Mouse (Mus musculus) ES-E14 (cell line): ENCODE data around the gene Gna15. TPM values are rescaled to one million over a fixed set of nuclear protein-coding genes. Genes with fewer than 3 reads are reported as not detected.
A peak's percentile ranks its signal among the peaks of the same experiment; 100 is the strongest.

Experiments
- DNase-seq: peaks from one replicate; pipeline ENCODE4 v3.0.0-alpha.2; 2013; ENCODE audit warnings: low read depth, low spot score
- H3K27ac ChIP-seq: 2 replicates; pipeline ENCODE4 v1.5.1; 2012; ENCODE audit warnings: low read depth, mild to moderate bottlenecking, low read length, moderate library complexity, mixed read lengths; ENCODE audit not compliant: poor library complexity, insufficient read depth, severe bottlenecking
- H3K36me3 ChIP-seq: 2 replicates; pipeline ENCODE4 v1.6.1; 2012; ENCODE audit warnings: mild to moderate bottlenecking, low read length, moderate library complexity, mixed read lengths; ENCODE audit not compliant: control insufficient read depth, poor library complexity, insufficient read depth, severe bottlenecking
- H3K4me1 ChIP-seq, 2 experiments: fragments of 150-350 bp in 1 of 2; sonication (generic) in 1 of 2; 2 replicates each; pipeline ENCODE4 v1.6.1; 2012; ENCODE audit warnings: low read length in 2 of 2, mild to moderate bottlenecking in 1 of 2, mixed read lengths in 1 of 2; ENCODE audit not compliant: control insufficient read depth in 2 of 2, insufficient read depth in 2 of 2, poor library complexity in 1 of 2
- H3K4me3 ChIP-seq, 2 experiments: fragments of 150-350 bp in 1 of 2; sonication (generic) in 1 of 2; 2 replicates each; pipeline ENCODE4 v1.5.1; 2012; ENCODE audit warnings: low read length in 2 of 2, low read depth in 1 of 2, mild to moderate bottlenecking in 1 of 2, mixed read lengths in 1 of 2; ENCODE audit not compliant: insufficient read depth in 1 of 2, poor library complexity in 1 of 2, severe bottlenecking in 1 of 2
- H3K9ac ChIP-seq: 2 replicates; pipeline ENCODE4 v1.6.1; 2012; ENCODE audit warnings: low read depth, mild to moderate bottlenecking, low read length, mixed read lengths; ENCODE audit not compliant: poor library complexity, insufficient read depth, severe bottlenecking
- H3K9me3 ChIP-seq: fragments of 150-350 bp; sonication (generic); 2 replicates; pipeline ENCODE4 v1.6.1; 2012; ENCODE audit warnings: low read depth, mild to moderate bottlenecking, low read length; ENCODE audit not compliant: control insufficient read depth, insufficient read depth
- CHD2 ChIP-seq: IDR thresholded peaks from 2 replicates; pipeline ENCODE4 v1.6.1; 2014; ENCODE audit warnings: mild to moderate bottlenecking, low read depth, low read length, inconsistent platforms
- HCFC1 ChIP-seq: IDR thresholded peaks from 2 replicates; pipeline ENCODE4 v1.6.1; 2012; ENCODE audit warnings: low read length, inconsistent platforms, borderline replicate concordance; ENCODE audit not compliant: insufficient read depth
- MAFK ChIP-seq: IDR thresholded peaks from 2 replicates; pipeline ENCODE4 v1.6.1; 2014; ENCODE audit warnings: mild to moderate bottlenecking, low read depth, low read length, inconsistent platforms; ENCODE audit not compliant: insufficient read depth
- ZC3H11A ChIP-seq: IDR thresholded peaks from 2 replicates; pipeline ENCODE4 v1.6.1; 2012; ENCODE audit warnings: low read depth, mild to moderate bottlenecking, inconsistent platforms, low read length, borderline replicate concordance
- ZNF384 ChIP-seq: IDR thresholded peaks from 2 replicates; pipeline ENCODE4 v1.6.1; 2012; ENCODE audit warnings: low read depth, low read length, inconsistent platforms
- in situ Hi-C, 2 experiments: fragments of 600-800 bp; cut with MboI; formaldehyde crosslinking; loops; one replicate each; pipeline ENCODE4 v1.15.1; 2025; ENCODE audit warnings: low sequenced_read_pairs in 2 of 2, inconsistent platforms in 1 of 2; ENCODE audit not compliant: unreplicated experiment in 2 of 2
- total RNA-seq: library from RNA; depleted of rRNA; stranded (reverse); fragments of 300-350 nt; gene quantifications from 2 replicates; pipeline ENCODE4 v1.2.3, GENCODE M21; 2012

Gna15 gene
- total RNA-seq, 1 experiment = 11.8 TPM

GRCm38 (mm10) chr10:81473003-81473451 is 51.0 kb downstream of the Gna15 start:
- H3K9ac ChIP-seq = no peak overlapping the region
- TF ChIP-seq MAFK = no peak
- TF ChIP-seq CHD2 = no peak
- no peak for TF ChIP-seq ZNF384
- no peak for TF ChIP-seq ZC3H11A
- no peak for TF ChIP-seq HCFC1
- peaks cover 4 to 33% of the 10 kb centered on the region in 2 experiments; a peak in 3 of 4 replicates for H3K4me1 ChIP-seq
- in situ Hi-C loops = no loop called here
- no peak overlapping the region for H3K27ac ChIP-seq
- no peak for DNase-seq
- no peaks in the 10 kb centered on the region for H3K9me3 ChIP-seq
- no peaks in the 10 kb centered on the region; the same call in 1 of the 2 replicates for H3K36me3 ChIP-seq
- peak overlapping the region in 1 of 2 experiments; percentile 32; a peak in 2 of 4 replicates for H3K4me3 ChIP-seq

GRCm38 (mm10) chr10:81472403-81473002 is 51.5 kb downstream of the Gna15 start:
- in situ Hi-C loops = no loop called here
- TF ChIP-seq MAFK (no peak), CHD2 (no peak), ZNF384 (no peak), ZC3H11A (no peak), HCFC1 (no peak)
- Histone ChIP-seq H3K36me3 (no peaks in the 10 kb centered on the region; the same call in 1 of the 2 replicates), H3K9me3 (no peaks in the 10 kb centered on the region), H3K27ac (no peak overlapping the region), H3K4me1 (peaks cover 4 to 30% of the 10 kb centered on the region in 2 experiments; a peak in 3 of 4 replicates), H3K9ac (no peak overlapping the region), H3K4me3 (peak overlapping the region in 1 of 2 experiments; percentile 35; a peak in 2 of 4 replicates)
- no peak for DNase-seq

GRCm38 (mm10) chr10:81470454-81470853 is 53.6 kb downstream of the Gna15 start:
- no peaks in the 10 kb centered on the region; the same call in 1 of the 2 replicates for H3K36me3 ChIP-seq
- in situ Hi-C loops = no loop called here
- H3K4me1 ChIP-seq = peaks cover 12 to 31% of the 10 kb centered on the region in 2 experiments
- no peak overlapping the region for H3K27ac ChIP-seq
- DNase-seq = no peak
- no peak overlapping the region for H3K4me3 ChIP-seq
- no peak overlapping the region for H3K9ac ChIP-seq
- H3K9me3 ChIP-seq = no peaks in the 10 kb centered on the region
- TF ChIP-seq ZNF384 (no peak), CHD2 (no peak), HCFC1 (no peak), ZC3H11A (no peak), MAFK (no peak)

GRCm38 (mm10) chr10:81469253-81469652 is 54.8 kb downstream of the Gna15 start:
- no peak for DNase-seq
- TF ChIP-seq ZNF384 = no peak
- no peak for TF ChIP-seq ZC3H11A
- no peak for TF ChIP-seq MAFK
- no peak for TF ChIP-seq CHD2
- no peak for TF ChIP-seq HCFC1
- Histone ChIP-seq H3K9ac (no peak overlapping the region), H3K4me3 (no peak overlapping the region), H3K9me3 (no peaks in the 10 kb centered on the region), H3K36me3 (no peaks in the 10 kb centered on the region; the same call in 1 of the 2 replicates), H3K27ac (no peak overlapping the region), H3K4me1 (peaks cover 12 to 28% of the 10 kb centered on the region in 2 experiments)
- in situ Hi-C loops = no loop called here
